Mouse (Mus musculus) E14TG2a.4 (cell line): ENCODE measurements at regions not wholly inside any gene's neighbourhood (a gene's known extent, or its start where the extent isn't known, plus 50 kb on each side); places are given as distances from the start of the nearest gene placed in this dataset.

Experiments
- H3K27me3 ChIP-seq: 2 replicates; pipeline ENCODE4 v1.6.1; 2014; ENCODE audit warnings: low read length, control low read depth; ENCODE audit not compliant: insufficient read depth
- H3K36me3 ChIP-seq: 2 replicates; pipeline ENCODE4 v1.6.1; 2014; ENCODE audit warnings: low read length, control low read depth; ENCODE audit not compliant: insufficient read depth
- H3K4me1 ChIP-seq: replicated peaks from 2 replicates; pipeline ENCODE4 v1.6.1; 2014; ENCODE audit warnings: low read depth, low read length, control low read depth
- H3K4me3 ChIP-seq: replicated peaks from 2 replicates; pipeline ENCODE4 v1.5.1; 2014; ENCODE audit warnings: mild to moderate bottlenecking, low read length
- H3K9me3 ChIP-seq: 2 replicates; pipeline ENCODE4 v1.6.1; 2014; ENCODE audit warnings: low read length, control low read depth
- CTCF ChIP-seq: conservative IDR thresholded peaks from 2 replicates; pipeline ENCODE4 v1.5.1; 2014; ENCODE audit warnings: low read length
- NANOG ChIP-seq: IDR thresholded peaks from 2 replicates; pipeline ENCODE4 v1.6.1; 2014; ENCODE audit warnings: borderline replicate concordance, low read length, mixed read lengths
- POU5F1 ChIP-seq: IDR thresholded peaks from 2 replicates; pipeline ENCODE4 v1.6.1; 2014; ENCODE audit warnings: low read length, borderline replicate concordance

GRCm38 (mm10) chr6:50847548-50847947 is 193.3 kb upstream of the Npvf start:
- Histone ChIP-seq H3K4me1 (no peaks in the 10 kb centered on the region), H3K4me3 (no peak overlapping the region), H3K9me3 (no peaks in the 10 kb centered on the region), H3K36me3 (no peaks in the 10 kb centered on the region), H3K27me3 (no peaks in the 10 kb centered on the region)
- TF ChIP-seq POU5F1 (no peak), CTCF (no peak), NANOG (no peak)

GRCm38 (mm10) chr6:50859162-50859561 is 204.9 kb upstream of the Npvf start:
- H3K27me3 ChIP-seq: no peaks in the 10 kb centered on the region
- TF ChIP-seq CTCF (no peak), NANOG (no peak), POU5F1 (no peak)
- H3K36me3 ChIP-seq: no peaks in the 10 kb centered on the region
- H3K4me3 ChIP-seq: no peak overlapping the region
- H3K4me1 ChIP-seq: no peaks in the 10 kb centered on the region
- H3K9me3 ChIP-seq: no peaks in the 10 kb centered on the region

- TF ChIP-seq CTCF: no peak
- no peak for TF ChIP-seq POU5F1
- no peak for TF ChIP-seq NANOG
- no peaks in the 10 kb centered on the region for H3K36me3 ChIP-seq
- no peak overlapping the region for H3K4me3 ChIP-seq
Observed at GRCm38 (mm10) chr6:50877991-50878390, 223.8 kb upstream of the Npvf start.

GRCm38 (mm10) chr6:50882298-50882697 is 228.1 kb upstream of the Npvf start:
- Histone ChIP-seq H3K27me3 (no peaks in the 10 kb centered on the region), H3K4me3 (no peak overlapping the region), H3K4me1 (peaks cover 5% of the 10 kb centered on the region; the same call in 1 of the 2 replicates), H3K36me3 (no peaks in the 10 kb centered on the region), H3K9me3 (peaks cover 7% of the 10 kb centered on the region; the same call in 1 of the 2 replicates)
- no peak for TF ChIP-seq POU5F1
- no peak for TF ChIP-seq NANOG
- no peak for TF ChIP-seq CTCF

More at GRCm38 (mm10) chr6:50877991-50878390, 223.8 kb upstream of the Npvf start:
- Histone ChIP-seq H3K4me1 (peaks cover 5% of the 10 kb centered on the region; the same call in 1 of the 2 replicates), H3K9me3 (no peaks in the 10 kb centered on the region), H3K27me3 (no peaks in the 10 kb centered on the region)

GRCm38 (mm10) chr6:50882759-50883158 is 228.5 kb upstream of the Npvf start:
- Histone ChIP-seq H3K36me3 (no peaks in the 10 kb centered on the region), H3K4me3 (no peak overlapping the region), H3K27me3 (no peaks in the 10 kb centered on the region), H3K9me3 (peaks cover 7% of the 10 kb centered on the region; the same call in 1 of the 2 replicates), H3K4me1 (peaks cover 5% of the 10 kb centered on the region; the same call in 1 of the 2 replicates)
- no peak for TF ChIP-seq POU5F1
- no peak for TF ChIP-seq NANOG
- no peak for TF ChIP-seq CTCF

- Histone ChIP-seq H3K36me3 (no peaks in the 10 kb centered on the region), H3K27me3 (no peaks in the 10 kb centered on the region), H3K9me3 (peaks cover 7% of the 10 kb centered on the region; the same call in 1 of the 2 replicates), H3K4me1 (peaks cover 5% of the 10 kb centered on the region; the same call in 1 of the 2 replicates), H3K4me3 (no peak overlapping the region)
- TF ChIP-seq CTCF (no peak), NANOG (no peak), POU5F1 (no peak)
Observed at GRCm38 (mm10) chr6:50885031-50885430, 230.8 kb upstream of the Npvf start.

- no peak overlapping the region for H3K4me3 ChIP-seq
- H3K4me1 ChIP-seq: peaks cover 5% of the 10 kb centered on the region; the same call in 1 of the 2 replicates
- H3K36me3 ChIP-seq: no peaks in the 10 kb centered on the region
- no peak for TF ChIP-seq POU5F1
- H3K9me3 ChIP-seq: peaks cover 7% of the 10 kb centered on the region; the same call in 1 of the 2 replicates
- H3K27me3 ChIP-seq: no peaks in the 10 kb centered on the region; the same call in 1 of the 2 replicates
Observed at GRCm38 (mm10) chr6:50885771-50886360, 231.6 kb upstream of the Npvf start.

GRCm38 (mm10) chr6:50890370-50891204 is 236.3 kb upstream of the Npvf start:
- no peaks in the 10 kb centered on the region; the same call in 1 of the 2 replicates for H3K27me3 ChIP-seq
- no peaks in the 10 kb centered on the region for H3K36me3 ChIP-seq
- H3K9me3 ChIP-seq: no peaks in the 10 kb centered on the region
- no peaks in the 10 kb centered on the region; the same call in 1 of the 2 replicates for H3K4me1 ChIP-seq
- peak overlapping the region; percentile 37 for H3K4me3 ChIP-seq
- TF ChIP-seq CTCF: no peak
- TF ChIP-seq NANOG: no peak
